ENCODE assay signal across 8 mouse cellular contexts in genomic region chr8:91070275-91070859, GRCm38 (mm10). TPM values are rescaled to one million over a fixed set of nuclear protein-coding genes. Genes with fewer than 3 reads are reported as not detected.
DNase-seq lines count a peak whose midpoint lies in the region; ATAC-seq and TF ChIP-seq lines count a peak whose summit lies in the region.

No protein-coding gene starts in this region.

- ATAC-seq in limb, embryonic 12.5 days (ENCODE audit: insufficient number of reproducible peaks, insufficient read depth, low FRiP score, low TSS enrichment, low read depth), result peak; percentile 82
- ATAC-seq in midbrain, embryonic 14.5 days (ENCODE audit: low FRiP score, low TSS enrichment), result peak; percentile 76

- under 1% methylated on average over 34 of the region's 34 CpGs for WGBS in limb, embryonic 12.5 days
- under 1% methylated on average over 34 of the region's 34 CpGs for WGBS in midbrain, embryonic 14.5 days
- WGBS in spleen, adult 2 months, result under 1% methylated on average over 34 of the region's 34 CpGs

- no peak for TF ChIP-seq CTCF in embryonic fibroblast, embryonic 13.5 days (IDR thresholded peaks at IDR 0.05; ENCODE audit: borderline replicate concordance, insufficient read depth, low read length)
- TF ChIP-seq CTCF in spleen, adult 2 months (IDR thresholded peaks at IDR 0.05; ENCODE audit: extremely low read depth, insufficient read depth, insufficient read length, insufficient replicate concordance), result no peak

- no peaks in the 10 kb centered on the region for H3K27me3 ChIP-seq in limb, embryonic 12.5 days
- H3K27me3 ChIP-seq in midbrain, embryonic 14.5 days (ENCODE audit: control insufficient read depth, insufficient read depth, low read length), result no peaks in the 10 kb centered on the region
- H3K27me3 ChIP-seq in spleen, adult 2 months (ENCODE audit: control insufficient read depth, insufficient read depth, low read length), result no peaks in the 10 kb centered on the region

- TF ChIP-seq POLR2A in embryonic fibroblast, embryonic 13.5 days (IDR thresholded peaks at IDR 0.05; ENCODE audit: low read depth, low read length), result peak; percentile 25; the same call in 1 of the 2 replicates
- TF ChIP-seq POLR2A in spleen, adult 2 months (IDR thresholded peaks at IDR 0.05; ENCODE audit: low read depth, low read length), result peak; percentile 57

- H3K9me3 ChIP-seq in limb, embryonic 12.5 days, result no peaks in the 10 kb centered on the region
- H3K9me3 ChIP-seq in midbrain, embryonic 14.5 days (ENCODE audit: control insufficient read depth, low read length), result no peaks in the 10 kb centered on the region

- peak overlapping the region; percentile 78 for H3K9ac ChIP-seq in limb, embryonic 12.5 days (replicated peaks)
- peak overlapping the region; percentile 68 for H3K9ac ChIP-seq in midbrain, embryonic 14.5 days (replicated peaks; ENCODE audit: low read length)

- peak overlapping the region; percentile 64 for H3K4me2 ChIP-seq in limb, embryonic 12.5 days
- peak overlapping the region; percentile 70 for H3K4me2 ChIP-seq in midbrain, embryonic 14.5 days (ENCODE audit: low read length)

- DNase-seq in 416B (ENCODE audit: low read depth), result peak; percentile 94
- peak; percentile 84 to 85 for DNase-seq in adrenal gland, postnatal 36 days
- peak; percentile 93 for DNase-seq in heart, adult 8-10 months (ENCODE audit: low spot score)
- peak; percentile 88 to 92 for DNase-seq in kidney, adult 8-10 months
- peak; percentile 76 for DNase-seq in midbrain, embryonic 14.5 days
- DNase-seq in spleen, adult 2 months (ENCODE audit: low read depth in 1 of 2, low spot score in 2 of 2), result peak; percentile 76 to 81

- no peaks in the 10 kb centered on the region for H3K36me3 ChIP-seq in limb, embryonic 12.5 days
- H3K36me3 ChIP-seq in midbrain, embryonic 14.5 days (ENCODE audit: control insufficient read depth, insufficient read depth, low read length), result peaks cover 3% of the 10 kb centered on the region; the same call in 1 of the 2 replicates
- peaks cover 4% of the 10 kb centered on the region; the same call in 1 of the 2 replicates for H3K36me3 ChIP-seq in spleen, adult 2 months (ENCODE audit: control insufficient read depth, insufficient read depth, low read length)

- peak overlapping the region; percentile 76 for H3K4me3 ChIP-seq in embryonic fibroblast, embryonic 13.5 days (ENCODE audit: insufficient read depth, low read length)
- peak overlapping the region; percentile 93 for H3K4me3 ChIP-seq in limb, embryonic 12.5 days (replicated peaks)
- H3K4me3 ChIP-seq in midbrain, embryonic 14.5 days (replicated peaks; ENCODE audit: low read depth, low read length), result peak overlapping the region; percentile 86
- H3K4me3 ChIP-seq in spleen, adult 2 months (ENCODE audit: extremely low read depth, insufficient read depth, insufficient read length), result peak overlapping the region; percentile 94

- no peak overlapping the region for H3K27ac ChIP-seq in embryonic fibroblast, embryonic 13.5 days (ENCODE audit: insufficient read depth, low read length)
- H3K27ac ChIP-seq in limb, embryonic 12.5 days, result peak overlapping the region; percentile 71; the same call in 1 of the 2 replicates
- peak overlapping the region; percentile 80 for H3K27ac ChIP-seq in midbrain, embryonic 14.5 days (replicated peaks; ENCODE audit: low read depth, low read length)
- H3K27ac ChIP-seq in spleen, adult 2 months (ENCODE audit: insufficient read depth, low read length), result peak overlapping the region; percentile 93

- 0 out of 2 replicates have a peak, but pooled peaks cover 2% of the 10 kb centered on the region for H3K4me1 ChIP-seq in embryonic fibroblast, embryonic 13.5 days (ENCODE audit: control insufficient read depth, insufficient read depth, low read length)
- peaks cover 12% of the 10 kb centered on the region for H3K4me1 ChIP-seq in limb, embryonic 12.5 days (replicated peaks)
- H3K4me1 ChIP-seq in midbrain, embryonic 14.5 days (ENCODE audit: control insufficient read depth, insufficient read depth, low read length), result peaks cover 13% of the 10 kb centered on the region
- H3K4me1 ChIP-seq in spleen, adult 2 months (ENCODE audit: control insufficient read depth, insufficient read depth, insufficient read length), result peaks cover 8% of the 10 kb centered on the region

RNA-seq across cellular contexts. Expression of gene Rbl2, which starts 0.5 kb away (rescaled TPM):
- 10 to 100 TPM; 35.1 to 50.1 TPM for total RNA-seq in adrenal gland, postnatal 36 days (2021)
- 23.2 and 24.7 TPM in 2 replicates for polyA plus RNA-seq in embryonic fibroblast, embryonic 13.5 days (2011; ENCODE audit: insufficient read length, low read depth, missing spikeins)
- 10 to 100 TPM; 34.6 to 46.1 (median 42.0) TPM for total RNA-seq in heart, adult 8-10 months (2022)
- 12.1 and 13.0 TPM in 2 replicates for polyA plus RNA-seq in limb, embryonic 12.5 days (2016; fragmentation: Nextera tagmentation; extraction: Ambion mirVana)
- polyA plus RNA-seq in midbrain, embryonic 14.5 days (2014; fragmentation: Nextera tagmentation; extraction: Ambion mirVana), result 16.7 and 23.8 TPM in 2 replicates
- polyA plus RNA-seq in spleen, adult 2 months (2012; rRNA removed), result 19.6 and 21.5 TPM in 2 replicates
